Mouse (Mus musculus) spleen, adult 2 months (tissue): Measurements from ENCODE around the gene Rhox4a2.
"Not testable (repeated sequence)": the region's sequence is repeated elsewhere in the genome, so short reads cannot be mapped to it uniquely, and the experiment has no call there.

ENCODE experiments used
- CTCF ChIP-seq: fragments of 200-500 bp; IDR thresholded peaks from 2 replicates; pipeline ENCODE4 v1.5.1; 2011; ENCODE audit warnings: mild to moderate bottlenecking, inconsistent platforms; ENCODE audit not compliant: insufficient read depth, insufficient read length, insufficient replicate concordance; ENCODE audit errors: extremely low read depth
- POLR2A ChIP-seq: fragments of 200-500 bp; IDR thresholded peaks from 2 replicates; pipeline ENCODE4 v1.6.1; 2011; ENCODE audit warnings: low read depth, low read length, inconsistent platforms

- TF ChIP-seq CTCF, POLR2A: not testable (repeated sequence)
Measured at GRCm38 (mm10) chrX:37379728-37380127, 10.9 kb upstream of the Rhox4a2 start, which contains the start of gene Rhox3a2.
